Mouse (Mus musculus) olfactory bulb, adult 2 months (tissue): ENCODE data around the gene Rsrp1.

Source experiments
- CTCF ChIP-seq: fragments of 200-500 bp; IDR thresholded peaks from 2 replicates; pipeline ENCODE4 v1.5.1; 2012; ENCODE audit warnings: low read depth, mild to moderate bottlenecking, low read length, moderate library complexity; ENCODE audit not compliant: insufficient read depth
- POLR2A ChIP-seq: fragments of 200-500 bp; IDR thresholded peaks from 2 replicates; pipeline ENCODE4 v1.6.1; 2012; ENCODE audit warnings: mild to moderate bottlenecking, low read depth, low read length, moderate library complexity; ENCODE audit not compliant: insufficient read depth

DNA sequence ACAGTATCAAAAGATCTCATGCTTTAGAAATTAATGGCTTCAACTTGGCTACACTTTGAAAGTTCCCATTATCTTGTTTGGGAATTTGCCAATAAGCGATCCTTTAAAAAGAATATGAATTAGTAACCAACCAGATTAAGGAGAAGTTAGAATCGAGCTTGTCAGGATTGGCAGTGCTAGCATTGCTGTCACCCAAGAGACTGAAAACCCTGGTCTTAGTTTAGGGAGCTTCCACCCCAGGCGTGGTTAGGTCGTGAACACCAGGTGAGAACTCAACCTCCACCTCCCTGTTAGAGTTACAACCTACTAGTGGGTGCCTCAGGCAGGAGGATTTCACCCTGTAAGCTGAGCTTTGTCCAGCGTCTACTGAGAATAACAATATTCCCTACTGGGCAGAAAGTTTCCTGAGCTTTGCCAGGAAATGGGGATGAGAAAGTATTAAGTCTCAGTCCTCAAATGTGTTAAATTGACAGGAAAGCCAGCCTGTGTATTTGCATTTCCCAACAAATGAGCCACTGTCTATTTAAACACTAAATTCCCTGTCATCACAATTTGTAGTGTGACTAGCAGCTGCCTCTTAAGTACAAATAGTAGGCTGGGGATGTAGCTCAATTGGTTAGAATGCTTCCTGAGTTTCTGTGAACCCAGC is 4.5 kb downstream of the Rsrp1 start:
- TF ChIP-seq CTCF (no peak), POLR2A (no peak)
